Mouse (Mus musculus): ENCODE results near the gene Mrpl35. TPM values are rescaled to one million over a fixed set of nuclear protein-coding genes. Genes with fewer than 3 reads are reported as not detected.
"Not testable (repeated sequence)": the region's sequence is repeated elsewhere in the genome, so short reads cannot be mapped to it uniquely, and the experiment has no call there.

The Mrpl35 gene
- polyA plus RNA-seq (2017; shearing (Covaris generic)), result 10 to 100 TPM; 61.2 to 73.9 (median 67.8) TPM

- ATAC-seq, result no peak
Measured at GRCm38 (mm10) chr6:71826869-71827268, at the start of gene Mrpl35. Gene Mrpl35 (minus strand): TSS chr6:71826969.

DNA sequence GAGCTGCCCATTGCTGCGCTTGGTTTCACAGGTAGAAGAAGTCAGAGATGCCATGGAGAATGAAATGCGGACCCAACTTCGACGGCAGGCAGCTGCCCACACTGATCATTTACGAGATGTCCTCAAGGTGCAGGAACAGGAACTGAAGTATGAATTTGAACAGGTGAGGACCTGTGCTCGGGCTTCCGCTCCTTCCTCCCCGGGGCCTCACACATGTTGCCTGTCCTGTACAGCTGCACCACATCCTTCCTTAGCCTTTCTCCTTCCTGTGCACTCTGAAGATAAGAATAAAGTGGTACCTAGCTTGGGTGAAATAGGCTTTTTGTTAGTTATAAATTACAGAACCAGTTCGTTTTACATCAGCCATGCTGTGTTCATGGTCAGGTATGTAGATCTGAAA, 44.6 kb upstream of the Mrpl35 start:
- ATAC-seq, result peak; percentile 80

- peak; percentile 33 for ATAC-seq
Measured at GRCm38 (mm10) chr6:71868809-71869208, 42.0 kb upstream of the Mrpl35 start.

- no peak for ATAC-seq
Measured at GRCm38 (mm10) chr6:71867751-71868150, 41.0 kb upstream of the Mrpl35 start.

DNA sequence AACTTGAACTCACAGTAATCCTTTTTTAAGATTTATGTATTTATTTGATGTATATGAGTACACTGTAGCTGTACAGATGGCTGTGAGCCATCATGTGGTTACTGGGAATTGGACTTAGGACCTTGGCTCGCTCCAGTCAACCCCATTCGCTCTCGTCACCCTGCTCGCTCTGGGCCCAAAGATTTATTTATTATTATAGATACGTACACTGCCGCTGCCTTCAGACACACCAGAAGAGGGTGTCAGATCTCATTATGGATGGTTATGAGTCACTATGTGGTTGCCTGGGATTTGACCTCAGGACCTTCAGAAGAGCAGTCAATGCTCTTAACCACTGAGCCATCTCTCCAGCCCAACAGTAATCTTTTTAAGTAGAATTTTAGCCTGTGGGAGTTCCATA, 20.1 kb upstream of the Mrpl35 start:
- ATAC-seq, result not testable (repeated sequence)

DNA sequence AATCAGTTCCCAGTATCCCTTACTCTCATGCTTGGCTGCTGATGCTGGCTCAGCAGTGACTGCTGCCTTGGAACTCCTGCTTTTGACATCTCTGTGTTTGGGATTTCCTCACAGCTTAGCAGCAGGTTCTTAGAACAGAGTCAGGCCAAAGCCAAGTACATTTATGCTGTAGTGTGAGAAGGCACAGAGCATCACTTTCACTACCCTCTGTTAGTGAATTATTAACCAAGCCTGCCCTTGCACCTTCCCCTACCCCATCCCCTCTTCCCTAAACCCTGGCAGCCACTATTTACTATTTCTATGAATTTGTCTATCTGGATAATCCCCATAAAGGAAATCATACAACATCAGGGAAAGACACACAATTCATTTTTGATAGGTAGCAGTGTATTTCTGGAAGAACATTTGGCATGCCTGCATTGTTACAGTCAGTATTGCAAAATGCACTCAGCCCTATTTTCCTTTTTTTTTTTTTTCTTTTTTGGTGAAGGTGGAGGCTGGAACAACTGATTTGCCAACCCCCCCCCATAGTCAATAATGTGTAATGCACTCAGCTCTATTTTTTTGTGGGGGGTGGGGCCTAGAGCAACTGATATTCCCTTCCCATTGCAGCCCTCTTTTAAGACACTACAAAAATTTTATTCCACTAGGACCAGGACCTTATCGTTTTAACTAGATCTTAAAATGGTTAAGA, 14.0 kb upstream of the Mrpl35 start:
- no peak for ATAC-seq

DNA sequence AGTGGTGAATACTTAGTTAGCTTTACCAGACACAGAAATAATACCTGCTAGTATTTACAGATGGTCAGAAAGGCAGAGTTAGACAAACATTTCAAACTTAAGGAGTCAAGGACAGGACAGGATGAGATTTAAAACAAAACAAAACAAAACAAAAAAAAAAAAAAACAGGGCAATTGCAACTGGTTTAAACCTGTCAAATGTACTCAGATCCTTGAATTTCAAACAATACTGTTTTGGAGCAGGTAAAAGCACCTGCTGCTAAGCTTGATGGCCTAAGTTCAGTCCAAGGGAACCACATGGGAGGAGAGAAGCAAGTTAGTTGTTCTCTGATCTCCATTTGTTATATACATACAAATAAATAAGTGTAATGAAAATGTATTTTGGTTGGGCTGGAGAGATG, 13.0 kb upstream of the Mrpl35 start:
- no peak for ATAC-seq

- ATAC-seq, result no peak
Measured at GRCm38 (mm10) chr6:71836811-71837210, 10.0 kb upstream of the Mrpl35 start.

GRCm38 (mm10) chr6:71831581-71831960, 4.8 kb upstream of the Mrpl35 start:
- peak; percentile 98 for ATAC-seq

DNA sequence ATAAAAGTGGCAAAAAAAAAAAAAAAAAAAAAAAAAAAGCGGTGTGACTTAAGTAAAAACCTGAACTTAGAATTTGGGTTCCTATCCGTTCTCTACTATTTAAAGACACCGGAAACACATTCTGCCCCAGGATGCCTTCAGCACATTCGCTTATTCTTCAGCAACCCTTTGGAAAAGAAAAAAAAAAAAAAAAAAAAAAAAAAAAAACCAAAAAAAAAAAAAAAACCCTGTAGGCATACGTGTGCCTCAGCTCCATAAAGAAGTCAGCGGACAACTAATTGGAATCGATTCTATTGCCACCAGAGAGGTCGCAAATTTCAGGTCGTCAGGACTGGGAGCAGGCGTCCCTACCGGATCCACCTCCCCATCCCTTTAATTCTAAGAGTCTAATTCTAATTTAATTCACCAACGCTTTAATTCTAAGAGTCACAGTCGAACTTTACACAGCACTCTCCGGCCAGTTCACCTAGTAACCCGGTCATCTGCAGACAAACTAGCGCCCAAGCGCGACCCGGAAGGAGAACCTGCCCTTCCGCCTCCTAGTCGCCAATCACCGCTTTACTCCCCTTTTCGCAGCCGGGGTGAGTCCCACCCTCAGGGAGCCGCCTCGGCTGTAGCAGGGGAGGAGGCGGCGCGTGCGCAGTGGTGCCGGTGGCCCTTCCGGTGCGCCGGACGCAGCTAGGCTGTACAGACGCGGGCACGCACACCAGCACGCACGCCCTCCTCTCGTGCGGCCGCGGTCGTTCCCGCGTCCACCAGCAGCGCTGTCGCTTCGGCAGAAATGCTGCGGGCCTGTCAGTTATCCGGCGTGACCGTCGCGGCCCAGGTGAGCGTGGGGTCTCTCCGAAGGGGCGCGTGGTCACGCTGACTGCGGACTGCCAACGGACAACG, 4.2 kb upstream of the Mrpl35 start, which contains the start of gene Immt:
Immt (plus strand) TSS at position 642 of the 891 bp plus-strand sequence.
- peak; percentile 82 for ATAC-seq

- no peak for ATAC-seq
Measured at GRCm38 (mm10) chr6:71829768-71830167, 3.0 kb upstream of the Mrpl35 start.

- no peak for ATAC-seq
Measured at GRCm38 (mm10) chr6:71823961-71824360, 2.8 kb downstream of the Mrpl35 start.

- peak; percentile 97 for ATAC-seq
Measured at GRCm38 (mm10) chr6:71823488-71823887, 3.3 kb downstream of the Mrpl35 start.

GRCm38 (mm10) chr6:71823085-71823484, 3.7 kb downstream of the Mrpl35 start:
- peak; percentile 7 for ATAC-seq

DNA sequence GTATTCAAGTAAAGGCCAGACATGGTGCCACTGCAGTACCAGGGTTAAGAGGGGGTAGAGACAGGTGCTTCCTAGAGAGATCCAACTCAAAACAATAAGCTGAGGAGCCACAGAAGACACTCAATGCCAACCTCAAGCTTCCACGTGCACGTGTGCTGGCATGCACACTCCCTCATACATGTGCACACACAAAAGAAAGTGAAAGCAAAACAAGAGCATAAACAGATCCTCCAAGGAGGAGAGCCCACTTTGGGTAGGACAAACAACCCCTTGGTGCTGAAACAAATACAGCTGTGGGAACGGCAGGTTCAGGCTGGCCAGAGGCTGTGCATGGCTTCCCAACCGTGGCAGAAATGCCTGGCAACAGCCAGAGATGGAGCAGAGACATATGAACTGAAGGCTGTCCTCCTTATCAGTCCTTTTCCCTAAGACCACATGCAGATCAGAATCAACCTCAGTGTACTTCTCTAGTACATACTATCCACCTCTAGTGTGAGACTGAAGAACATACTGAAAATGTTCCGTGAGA, 6.9 kb downstream of the Mrpl35 start:
- no peak for ATAC-seq

DNA sequence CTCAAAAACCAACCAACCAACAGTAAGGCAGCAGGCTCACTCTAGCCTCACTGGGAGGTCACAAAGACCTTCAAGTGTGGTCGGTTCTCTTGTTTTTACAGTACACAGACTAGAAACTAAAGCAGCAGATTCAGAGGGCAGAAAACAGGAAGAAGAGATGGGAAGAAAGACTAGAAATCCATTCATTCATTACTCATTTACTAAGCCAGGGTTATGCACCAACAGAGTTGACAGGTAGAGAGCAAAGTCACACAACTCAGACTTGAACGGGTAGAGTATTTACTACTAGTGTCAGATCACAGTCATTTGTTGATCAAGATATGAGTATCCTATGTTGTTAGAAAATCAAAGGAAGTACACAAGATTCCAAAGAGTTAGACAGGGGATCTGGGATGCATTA, 13.9 kb downstream of the Mrpl35 start:
- no peak for ATAC-seq

GRCm38 (mm10) chr6:71809890-71810289, 16.9 kb downstream of the Mrpl35 start:
- ATAC-seq, result no peak

DNA sequence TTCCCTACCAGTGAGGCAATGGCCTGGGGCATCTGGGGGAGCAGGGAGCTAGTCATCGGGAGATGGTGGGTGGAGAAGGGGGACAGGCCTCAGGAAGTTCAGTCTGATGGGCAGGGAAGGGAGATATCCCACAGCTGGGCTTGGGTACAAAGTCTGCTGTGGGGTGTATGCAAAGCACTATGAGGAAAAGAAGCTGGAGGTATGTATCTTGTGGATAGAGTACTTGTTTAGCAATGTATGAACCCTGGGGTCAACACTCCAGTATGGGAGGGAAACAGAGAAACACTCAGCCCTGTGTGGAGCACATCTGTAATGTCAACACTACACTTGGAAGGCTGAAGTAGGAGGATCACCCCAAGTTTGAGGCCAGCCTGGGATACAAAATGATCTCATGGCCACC, 20.1 kb downstream of the Mrpl35 start:
- ATAC-seq, result no peak

- peak; percentile 95 for ATAC-seq
Measured at GRCm38 (mm10) chr6:71804061-71804829, 22.5 kb downstream of the Mrpl35 start.

GRCm38 (mm10) chr6:71803609-71804008, 23.2 kb downstream of the Mrpl35 start:
- no peak for ATAC-seq

- ATAC-seq, result no peak
Measured at GRCm38 (mm10) chr6:71801714-71802094, 25.1 kb downstream of the Mrpl35 start.

DNA sequence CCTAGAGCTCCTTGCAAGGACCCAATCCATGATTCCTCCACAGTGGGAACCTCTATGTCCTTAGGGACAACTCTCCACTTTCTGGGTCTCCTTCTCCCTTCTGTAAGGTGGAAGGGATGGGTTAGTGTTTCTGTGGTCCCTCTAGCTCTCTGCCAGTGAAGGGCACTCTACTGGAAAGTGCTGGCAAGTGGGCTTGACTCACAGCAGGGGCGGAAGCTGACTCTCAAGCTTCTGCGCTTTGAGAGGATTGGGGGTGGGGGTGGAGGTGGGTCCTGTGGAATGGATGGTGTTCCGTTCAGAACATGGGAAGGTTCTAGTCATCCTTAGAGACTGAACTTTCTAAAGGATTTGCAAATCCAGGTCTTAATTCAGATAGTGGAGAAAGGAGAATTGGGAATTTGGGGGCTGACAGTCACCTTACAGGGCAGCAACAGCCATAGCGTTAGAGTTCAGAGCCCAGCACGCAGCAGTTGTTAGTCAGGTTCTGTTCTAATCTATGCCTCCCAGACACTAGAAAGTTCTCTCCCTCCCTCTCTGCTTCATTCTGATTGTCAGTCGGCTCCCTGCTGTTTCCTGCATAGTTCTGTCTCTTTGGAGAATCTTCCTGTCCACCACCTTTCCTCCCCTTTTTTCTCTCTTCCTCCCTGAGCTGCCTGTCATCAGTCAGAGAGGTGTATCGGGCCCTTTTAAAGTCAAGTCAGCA, 25.6 kb downstream of the Mrpl35 start:
- ATAC-seq, result no peak
